Mouse (Mus musculus): ENCODE data around the gene Plagl1. TPM values are rescaled to one million over a fixed set of nuclear protein-coding genes. Genes with fewer than 3 reads are reported as not detected.

The Plagl1 gene
- polyA plus RNA-seq, 1 experiment from 2014 or later = 277 TPM

DNA sequence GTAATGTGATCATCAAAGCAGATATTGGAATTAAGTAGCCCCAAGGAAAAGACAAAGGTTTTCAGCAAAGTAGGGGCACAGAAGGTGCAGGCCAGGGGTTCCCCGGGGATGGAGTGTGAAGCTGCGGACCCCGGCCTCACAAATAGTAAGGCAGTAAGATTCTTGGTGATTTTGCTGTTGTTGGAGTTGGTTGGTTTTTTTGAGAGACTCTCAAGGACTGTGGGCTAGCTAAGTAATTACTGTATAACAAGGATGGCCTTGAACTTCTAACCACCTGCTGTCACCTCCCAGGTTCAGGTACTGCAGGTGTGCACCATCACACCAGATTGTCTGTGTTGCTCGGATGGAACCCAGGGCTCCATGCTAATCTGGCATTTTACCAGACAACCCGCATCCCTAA is 30.9 kb upstream of the Plagl1 start:
- H3K36me3 ChIP-seq (ENCODE audit: control insufficient read depth, insufficient read depth, low read length) = no peaks in the 10 kb centered on the region
- H3K4me3 ChIP-seq (ENCODE audit: low read depth, low read length) = no peak overlapping the region
- H3K27ac ChIP-seq (ENCODE audit: low read depth, low read length) = no peak overlapping the region
- no peak overlapping the region for H3K9ac ChIP-seq (ENCODE audit: low read depth, low read length)
- H3K27me3 ChIP-seq (ENCODE audit: control insufficient read depth, insufficient read depth, low read length) = no peaks in the 10 kb centered on the region
- 84% methylated on average over 5 of the region's 5 CpGs for WGBS (ENCODE audit: insufficient replicate concordance)
- ATAC-seq (replicated peaks; ENCODE audit: insufficient number of reproducible peaks, low FRiP score, low TSS enrichment) = no peak
- H3K9me3 ChIP-seq (replicated peaks; ENCODE audit: control insufficient read depth, low read length) = no peaks in the 10 kb centered on the region
- H3K4me1 ChIP-seq (ENCODE audit: control insufficient read depth, insufficient read depth, low read length) = no peaks in the 10 kb centered on the region
- no peak overlapping the region for H3K4me2 ChIP-seq

- no peak for ATAC-seq (replicated peaks; ENCODE audit: insufficient number of reproducible peaks, low FRiP score, low TSS enrichment)
- no peak overlapping the region for H3K27ac ChIP-seq (ENCODE audit: low read depth, low read length)
- no peaks in the 10 kb centered on the region for H3K27me3 ChIP-seq (ENCODE audit: control insufficient read depth, insufficient read depth, low read length)
Observed at GRCm38 (mm10) chr10:13035270-13035669, 25.0 kb upstream of the Plagl1 start.

DNA sequence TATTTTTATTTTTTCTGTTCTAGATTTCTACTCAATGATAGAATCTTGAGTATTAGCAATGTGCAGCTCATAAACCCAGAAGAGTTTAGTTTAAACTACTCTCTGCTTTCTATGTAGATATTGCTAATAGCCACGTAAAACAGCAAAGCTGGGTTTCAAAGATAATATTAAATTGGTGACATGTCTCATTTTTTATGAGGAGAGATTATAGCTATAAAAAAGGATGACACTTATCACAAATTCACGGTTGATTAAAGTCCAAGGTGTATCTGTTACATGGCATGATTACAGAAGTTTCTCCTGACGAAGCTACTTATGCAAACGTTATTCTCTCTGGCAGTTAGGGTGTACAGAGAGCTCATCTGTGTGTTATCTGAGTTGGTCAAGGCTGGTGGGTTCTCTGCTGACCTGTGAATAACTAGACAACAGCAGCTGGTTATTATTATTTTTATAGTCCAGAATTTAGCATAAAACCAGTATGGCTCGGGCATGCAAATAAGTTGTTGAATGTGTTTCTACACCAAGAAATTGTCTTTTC is 20.6 kb upstream of the Plagl1 start:
- Histone ChIP-seq H3K4me1 (ENCODE audit: control insufficient read depth, insufficient read depth, low read length) (no peaks in the 10 kb centered on the region), H3K4me3 (ENCODE audit: low read depth, low read length) (no peak overlapping the region), H3K9me3 (replicated peaks; ENCODE audit: control insufficient read depth, low read length) (no peaks in the 10 kb centered on the region), H3K36me3 (ENCODE audit: control insufficient read depth, insufficient read depth, low read length) (no peaks in the 10 kb centered on the region), H3K9ac (ENCODE audit: low read depth, low read length) (no peak overlapping the region), H3K4me2 (no peak overlapping the region), H3K27me3 (ENCODE audit: control insufficient read depth, insufficient read depth, low read length) (no peaks in the 10 kb centered on the region), H3K27ac (ENCODE audit: low read depth, low read length) (no peak overlapping the region)
- no peak for ATAC-seq (replicated peaks; ENCODE audit: insufficient number of reproducible peaks, low FRiP score, low TSS enrichment)
- 78% methylated on average over 5 of the region's 5 CpGs for whole genome bisulfite sequencing (ENCODE audit: insufficient replicate concordance)

More at GRCm38 (mm10) chr10:13035270-13035669, 25.0 kb upstream of the Plagl1 start:
- Histone ChIP-seq H3K4me1 (ENCODE audit: control insufficient read depth, insufficient read depth, low read length) (no peaks in the 10 kb centered on the region), H3K9ac (ENCODE audit: low read depth, low read length) (no peak overlapping the region), H3K4me3 (ENCODE audit: low read depth, low read length) (no peak overlapping the region), H3K36me3 (ENCODE audit: control insufficient read depth, insufficient read depth, low read length) (no peaks in the 10 kb centered on the region), H3K9me3 (replicated peaks; ENCODE audit: control insufficient read depth, low read length) (no peaks in the 10 kb centered on the region), H3K4me2 (no peak overlapping the region)
- WGBS (ENCODE audit: insufficient replicate concordance) = 76% methylated on average over 3 of the region's 3 CpGs

DNA sequence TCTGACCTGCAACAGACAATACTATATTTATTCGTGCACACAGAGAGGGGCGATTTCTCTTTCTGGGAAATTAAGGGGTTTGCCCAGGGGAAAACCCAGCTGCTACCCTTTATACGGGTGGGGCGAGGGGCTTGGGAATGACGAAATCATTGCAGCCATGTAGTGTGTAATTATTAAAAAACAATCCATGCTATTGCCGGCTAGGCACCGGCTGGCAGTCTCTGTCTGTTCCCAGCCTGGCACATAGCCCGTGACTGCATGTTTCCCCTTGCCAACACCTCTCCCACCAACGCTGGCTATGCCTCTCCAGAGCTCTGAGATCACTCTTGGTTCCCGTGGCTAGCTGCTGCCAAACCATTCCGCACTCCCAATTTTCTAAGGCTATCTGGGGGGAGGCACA is 15.6 kb upstream of the Plagl1 start:
- Histone ChIP-seq H3K4me3 (ENCODE audit: low read depth, low read length) (no peak overlapping the region), H3K27ac (ENCODE audit: low read depth, low read length) (no peak overlapping the region), H3K36me3 (ENCODE audit: control insufficient read depth, insufficient read depth, low read length) (no peaks in the 10 kb centered on the region), H3K27me3 (ENCODE audit: control insufficient read depth, insufficient read depth, low read length) (no peaks in the 10 kb centered on the region), H3K9ac (ENCODE audit: low read depth, low read length) (no peak overlapping the region), H3K4me2 (no peak overlapping the region), H3K9me3 (replicated peaks; ENCODE audit: control insufficient read depth, low read length) (no peaks in the 10 kb centered on the region), H3K4me1 (ENCODE audit: control insufficient read depth, insufficient read depth, low read length) (0 out of 2 replicates have a peak, but pooled peaks cover 2% of the 10 kb centered on the region)
- 89% methylated on average over 11 of the region's 11 CpGs for WGBS (ENCODE audit: insufficient replicate concordance)
- ATAC-seq (replicated peaks; ENCODE audit: insufficient number of reproducible peaks, low FRiP score, low TSS enrichment) = no peak

DNA sequence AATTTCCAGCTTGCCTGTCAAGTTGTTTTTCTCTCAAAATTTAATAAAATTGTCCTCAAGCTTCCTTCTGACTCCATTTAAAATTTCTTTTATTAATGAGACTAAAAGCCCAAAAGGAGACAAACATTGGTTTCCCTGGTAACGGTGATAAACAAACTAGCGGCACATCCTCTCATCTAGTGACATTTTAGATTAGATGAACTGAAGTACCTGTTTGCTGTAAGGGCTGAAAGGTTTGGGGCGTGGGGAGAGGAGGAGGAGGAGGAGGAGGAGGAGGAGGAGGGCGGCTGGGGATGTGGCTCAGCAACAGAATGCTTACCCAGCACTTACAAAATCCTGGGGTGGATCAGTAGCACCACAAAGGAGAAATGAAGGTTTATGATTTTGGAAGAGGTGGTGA is 12.5 kb upstream of the Plagl1 start:
- 0 out of 2 replicates have a peak, but pooled peaks cover 2% of the 10 kb centered on the region for H3K4me1 ChIP-seq (ENCODE audit: control insufficient read depth, insufficient read depth, low read length)
- H3K4me3 ChIP-seq (ENCODE audit: low read depth, low read length) = no peak overlapping the region
- no peak for ATAC-seq (replicated peaks; ENCODE audit: insufficient number of reproducible peaks, low FRiP score, low TSS enrichment)
- no peak overlapping the region for H3K9ac ChIP-seq (ENCODE audit: low read depth, low read length)
- H3K27me3 ChIP-seq (ENCODE audit: control insufficient read depth, insufficient read depth, low read length) = no peaks in the 10 kb centered on the region
- no peak overlapping the region for H3K27ac ChIP-seq (ENCODE audit: low read depth, low read length)
- 36% methylated on average over 4 of the region's 4 CpGs for WGBS (ENCODE audit: insufficient replicate concordance)
- no peaks in the 10 kb centered on the region for H3K9me3 ChIP-seq (replicated peaks; ENCODE audit: control insufficient read depth, low read length)
- H3K36me3 ChIP-seq (ENCODE audit: control insufficient read depth, insufficient read depth, low read length) = no peaks in the 10 kb centered on the region
- no peak overlapping the region for H3K4me2 ChIP-seq

DNA sequence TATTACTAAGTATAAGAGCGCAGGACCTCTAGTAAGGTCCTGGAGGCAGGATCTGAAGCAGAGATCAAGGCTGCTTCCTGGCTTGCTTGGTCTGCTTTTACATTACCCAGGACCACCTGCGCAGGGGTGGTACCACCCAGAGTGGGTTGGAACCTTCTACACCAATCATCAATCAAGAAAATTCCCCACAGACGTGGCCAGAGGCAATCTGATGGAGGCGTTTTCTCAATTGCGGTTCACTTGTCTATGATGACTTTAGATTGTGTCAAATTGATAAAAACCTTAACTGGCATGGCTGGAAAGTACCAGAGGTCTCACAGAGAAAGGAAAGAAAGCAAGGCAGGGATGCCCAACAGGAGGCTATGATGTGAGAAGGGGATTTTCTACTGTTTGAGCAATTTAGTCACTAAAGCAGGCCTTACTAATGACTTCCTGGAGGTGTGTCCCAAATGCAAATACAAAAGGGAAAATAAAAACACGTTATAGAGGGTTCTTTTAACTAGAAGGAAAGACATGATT is 3.4 kb upstream of the Plagl1 start:
- WGBS (ENCODE audit: insufficient replicate concordance) = 70% methylated on average over 6 of the region's 6 CpGs
- no peak for ATAC-seq (replicated peaks; ENCODE audit: insufficient number of reproducible peaks, low FRiP score, low TSS enrichment)
- peaks cover 20% of the 10 kb centered on the region for H3K27me3 ChIP-seq (ENCODE audit: control insufficient read depth, insufficient read depth, low read length)
- no peak overlapping the region for H3K9ac ChIP-seq (ENCODE audit: low read depth, low read length)
- no peak overlapping the region for H3K4me3 ChIP-seq (ENCODE audit: low read depth, low read length)
- H3K9me3 ChIP-seq (replicated peaks; ENCODE audit: control insufficient read depth, low read length) = no peaks in the 10 kb centered on the region
- no peaks in the 10 kb centered on the region for H3K4me1 ChIP-seq (ENCODE audit: control insufficient read depth, insufficient read depth, low read length)
- no peak overlapping the region for H3K4me2 ChIP-seq
- H3K27ac ChIP-seq (ENCODE audit: low read depth, low read length) = no peak overlapping the region
- H3K36me3 ChIP-seq (ENCODE audit: control insufficient read depth, insufficient read depth, low read length) = no peaks in the 10 kb centered on the region

- Histone ChIP-seq H3K27me3 (ENCODE audit: control insufficient read depth, insufficient read depth, low read length) (peaks cover 20% of the 10 kb centered on the region), H3K36me3 (ENCODE audit: control insufficient read depth, insufficient read depth, low read length) (no peaks in the 10 kb centered on the region), H3K4me2 (peak overlapping the region; percentile 66), H3K4me1 (ENCODE audit: control insufficient read depth, insufficient read depth, low read length) (no peaks in the 10 kb centered on the region), H3K9ac (ENCODE audit: low read depth, low read length) (0 out of 2 replicates have a peak overlapping the region, but pooled peaks have one; percentile 11), H3K4me3 (ENCODE audit: low read depth, low read length) (peak overlapping the region; percentile 40), H3K9me3 (replicated peaks; ENCODE audit: control insufficient read depth, low read length) (no peaks in the 10 kb centered on the region), H3K27ac (ENCODE audit: low read depth, low read length) (no peak overlapping the region)
- 8% methylated on average over 46 of the region's 46 CpGs for WGBS (ENCODE audit: insufficient replicate concordance)
- ATAC-seq (replicated peaks; ENCODE audit: insufficient number of reproducible peaks, low FRiP score, low TSS enrichment) = no peak; the same call in 1 of the 2 replicates
Observed at GRCm38 (mm10) chr10:13060821-13061671, 742 bp downstream of the Plagl1 start.

- WGBS (ENCODE audit: insufficient replicate concordance) = 55% methylated on average over 8 of the region's 8 CpGs
Observed at GRCm38 (mm10) chr10:13062373-13062772, 2.1 kb downstream of the Plagl1 start.

More at GRCm38 (mm10) chr10:13062373-13062772, 2.1 kb downstream of the Plagl1 start:
- Histone ChIP-seq H3K4me1 (ENCODE audit: control insufficient read depth, insufficient read depth, low read length) (no peaks in the 10 kb centered on the region), H3K4me2 (no peak overlapping the region), H3K9me3 (replicated peaks; ENCODE audit: control insufficient read depth, low read length) (no peaks in the 10 kb centered on the region), H3K4me3 (ENCODE audit: low read depth, low read length) (no peak overlapping the region), H3K27me3 (ENCODE audit: control insufficient read depth, insufficient read depth, low read length) (peaks cover 20% of the 10 kb centered on the region), H3K27ac (ENCODE audit: low read depth, low read length) (no peak overlapping the region), H3K9ac (ENCODE audit: low read depth, low read length) (no peak overlapping the region), H3K36me3 (ENCODE audit: control insufficient read depth, insufficient read depth, low read length) (no peaks in the 10 kb centered on the region)
- no peak for ATAC-seq (replicated peaks; ENCODE audit: insufficient number of reproducible peaks, low FRiP score, low TSS enrichment)

All from heart, embryonic 11.5 days (tissue).